Mouse (Mus musculus): ENCODE measurements around the gene Ralb. TPM values are rescaled to one million over a fixed set of nuclear protein-coding genes. Genes with fewer than 3 reads are reported as not detected.

Ralb gene
- 49.8 and 54.6 TPM in 2 replicates for polyA plus RNA-seq (2012; rRNA removed)

- H3K4me1 ChIP-seq (ENCODE audit: control insufficient read depth, insufficient read depth, low read length): peaks cover 15% of the 10 kb centered on the region
These were observed at the start of gene Ralb for GRCm38 (mm10) chr1:119504260-119505062. Gene Ralb (minus strand): TSS chr1:119504794.

GRCm38 (mm10) chr1:119551651-119552050, 47.1 kb upstream of the Ralb start:
- 93% methylated on average over 1 of the region's 1 CpGs for WGBS
- Histone ChIP-seq H3K27ac (ENCODE audit: insufficient read depth, low read depth, low read length) (peak overlapping the region; percentile 76; the same call in 1 of the 2 replicates), H3K36me3 (ENCODE audit: control insufficient read depth, insufficient read depth, low read length) (no peaks in the 10 kb centered on the region), H3K4me1 (ENCODE audit: control insufficient read depth, insufficient read depth, low read length) (peaks cover 9% of the 10 kb centered on the region; the same call in 1 of the 2 replicates), H3K4me3 (ENCODE audit: insufficient read depth, low read depth, low read length) (no peak overlapping the region), H3K27me3 (replicated peaks; ENCODE audit: control insufficient read depth, insufficient read depth, low read length) (no peaks in the 10 kb centered on the region)
- DNase-seq: peak; percentile 77
- TF ChIP-seq POLR2A (IDR thresholded peaks at IDR 0.05; ENCODE audit: low read depth, low read length) (no peak), CTCF (conservative IDR thresholded peaks at IDR 0.05; ENCODE audit: insufficient read depth, insufficient read length, low read depth, low read length) (no peak)

More at GRCm38 (mm10) chr1:119504260-119505062, at the start of gene Ralb:
- Histone ChIP-seq H3K36me3 (ENCODE audit: control insufficient read depth, insufficient read depth, low read length) (no peaks in the 10 kb centered on the region), H3K27ac (ENCODE audit: insufficient read depth, low read depth, low read length) (peak within 1 kb of the TSS; percentile 69), H3K4me3 (ENCODE audit: insufficient read depth, low read depth, low read length) (peak within 1 kb of the TSS; percentile 70), H3K27me3 (replicated peaks; ENCODE audit: control insufficient read depth, insufficient read depth, low read length) (no peaks in the 10 kb centered on the region)
- WGBS: under 1% methylated on average over 57 of the region's 57 CpGs
- peak; percentile 100 for DNase-seq
- TF ChIP-seq CTCF (conservative IDR thresholded peaks at IDR 0.05; ENCODE audit: insufficient read depth, insufficient read length, low read depth, low read length) (no peak), POLR2A (IDR thresholded peaks at IDR 0.05; ENCODE audit: low read depth, low read length) (no peak)

DNA sequence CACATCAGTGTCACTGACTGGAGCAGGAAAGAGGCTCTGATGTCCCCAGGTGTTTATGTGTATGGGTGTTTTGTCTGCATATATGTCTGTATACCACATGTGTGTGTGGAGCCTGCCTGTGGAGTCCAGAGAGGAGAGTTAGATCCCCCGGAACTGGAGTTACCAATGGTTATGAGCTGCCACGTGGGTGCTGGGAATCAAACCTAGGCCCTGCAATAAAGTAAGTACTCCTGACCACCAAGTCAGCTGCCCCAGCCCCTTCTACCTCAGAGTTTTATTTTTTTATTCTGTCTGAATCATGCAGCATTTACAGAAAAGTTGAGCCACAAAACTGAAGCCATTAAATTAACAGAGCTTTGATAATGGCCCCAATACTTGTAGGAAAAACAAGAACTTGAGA, 45.5 kb upstream of the Ralb start:
- no peaks in the 10 kb centered on the region for H3K27me3 ChIP-seq (replicated peaks; ENCODE audit: control insufficient read depth, insufficient read depth, low read length)
- H3K4me1 ChIP-seq (ENCODE audit: control insufficient read depth, insufficient read depth, low read length): peaks cover 9% of the 10 kb centered on the region; the same call in 1 of the 2 replicates
- WGBS: 98% methylated on average over 2 of the region's 2 CpGs
- no peak overlapping the region for H3K4me3 ChIP-seq (ENCODE audit: insufficient read depth, low read depth, low read length)
- DNase-seq: no peak
- TF ChIP-seq POLR2A (IDR thresholded peaks at IDR 0.05; ENCODE audit: low read depth, low read length) (no peak), CTCF (conservative IDR thresholded peaks at IDR 0.05; ENCODE audit: insufficient read depth, insufficient read length, low read depth, low read length) (no peak)
- no peaks in the 10 kb centered on the region for H3K36me3 ChIP-seq (ENCODE audit: control insufficient read depth, insufficient read depth, low read length)
- H3K27ac ChIP-seq (ENCODE audit: insufficient read depth, low read depth, low read length): no peak overlapping the region

- 90% methylated on average over 7 of the region's 7 CpGs for WGBS
- Histone ChIP-seq H3K27ac (ENCODE audit: insufficient read depth, low read depth, low read length) (no peak overlapping the region), H3K4me1 (ENCODE audit: control insufficient read depth, insufficient read depth, low read length) (peaks cover 9% of the 10 kb centered on the region; the same call in 1 of the 2 replicates), H3K27me3 (replicated peaks; ENCODE audit: control insufficient read depth, insufficient read depth, low read length) (no peaks in the 10 kb centered on the region), H3K36me3 (ENCODE audit: control insufficient read depth, insufficient read depth, low read length) (no peaks in the 10 kb centered on the region), H3K4me3 (ENCODE audit: insufficient read depth, low read depth, low read length) (no peak overlapping the region)
- no peak for TF ChIP-seq POLR2A (IDR thresholded peaks at IDR 0.05; ENCODE audit: low read depth, low read length)
- TF ChIP-seq CTCF (conservative IDR thresholded peaks at IDR 0.05; ENCODE audit: insufficient read depth, insufficient read length, low read depth, low read length): no peak
- no peak for DNase-seq
These were observed 44.7 kb upstream of the Ralb start for GRCm38 (mm10) chr1:119549327-119549689.

DNA sequence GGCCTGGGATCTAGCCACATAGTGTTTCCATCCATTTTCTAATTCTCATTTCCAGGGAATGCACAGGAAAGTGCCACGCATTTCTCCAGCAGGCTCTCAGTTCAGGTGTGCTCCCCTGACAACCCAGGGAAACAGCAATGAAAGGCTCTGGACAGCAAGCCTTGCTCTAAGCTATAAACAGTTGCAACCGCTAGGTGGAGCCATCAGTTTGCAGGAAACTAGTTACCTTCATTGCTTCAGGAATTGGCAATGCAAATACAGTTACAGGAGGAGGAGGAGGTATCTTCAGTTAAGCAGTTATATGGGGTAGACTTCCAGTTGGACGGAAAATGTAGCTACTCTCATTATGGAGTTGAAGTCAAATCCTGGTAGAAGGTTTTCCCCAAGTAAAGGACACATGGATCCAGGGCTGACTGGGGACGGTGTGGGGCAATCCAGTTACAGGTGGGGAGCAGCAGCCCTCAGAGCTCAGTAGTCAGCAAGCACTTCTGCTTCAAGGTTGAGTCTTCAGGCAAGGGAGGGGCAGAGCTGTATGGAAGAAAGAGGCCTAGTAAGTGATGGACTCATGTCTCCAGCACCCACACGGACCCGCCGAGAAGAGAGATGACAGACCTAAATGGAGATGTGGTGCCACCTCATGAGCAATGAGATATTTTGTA, 44.2 kb upstream of the Ralb start:
- TF ChIP-seq POLR2A (IDR thresholded peaks at IDR 0.05; ENCODE audit: low read depth, low read length) (no peak), CTCF (conservative IDR thresholded peaks at IDR 0.05; ENCODE audit: insufficient read depth, insufficient read length, low read depth, low read length) (peak; percentile 75)
- H3K27me3 ChIP-seq (replicated peaks; ENCODE audit: control insufficient read depth, insufficient read depth, low read length): no peaks in the 10 kb centered on the region
- H3K4me1 ChIP-seq (ENCODE audit: control insufficient read depth, insufficient read depth, low read length): peaks cover 9% of the 10 kb centered on the region; the same call in 1 of the 2 replicates
- no peak overlapping the region for H3K4me3 ChIP-seq (ENCODE audit: insufficient read depth, low read depth, low read length)
- WGBS: 63% methylated on average over 7 of the region's 7 CpGs
- no peaks in the 10 kb centered on the region for H3K36me3 ChIP-seq (ENCODE audit: control insufficient read depth, insufficient read depth, low read length)
- H3K27ac ChIP-seq (ENCODE audit: insufficient read depth, low read depth, low read length): no peak overlapping the region
- peak; percentile 88 for DNase-seq

- no peak overlapping the region for H3K4me3 ChIP-seq (ENCODE audit: insufficient read depth, low read depth, low read length)
- WGBS: 92% methylated on average over 3 of the region's 3 CpGs
- no peak overlapping the region for H3K27ac ChIP-seq (ENCODE audit: insufficient read depth, low read depth, low read length)
- TF ChIP-seq CTCF (conservative IDR thresholded peaks at IDR 0.05; ENCODE audit: insufficient read depth, insufficient read length, low read depth, low read length) (no peak), POLR2A (IDR thresholded peaks at IDR 0.05; ENCODE audit: low read depth, low read length) (no peak)
- no peaks in the 10 kb centered on the region for H3K27me3 ChIP-seq (replicated peaks; ENCODE audit: control insufficient read depth, insufficient read depth, low read length)
- peaks cover 15% of the 10 kb centered on the region; the same call in 1 of the 2 replicates for H3K4me1 ChIP-seq (ENCODE audit: control insufficient read depth, insufficient read depth, low read length)
- DNase-seq: no peak
- H3K36me3 ChIP-seq (ENCODE audit: control insufficient read depth, insufficient read depth, low read length): no peaks in the 10 kb centered on the region
These were observed 41.9 kb upstream of the Ralb start for GRCm38 (mm10) chr1:119546490-119546889.

GRCm38 (mm10) chr1:119545671-119546070, 41.1 kb upstream of the Ralb start:
- Histone ChIP-seq H3K27me3 (replicated peaks; ENCODE audit: control insufficient read depth, insufficient read depth, low read length) (no peaks in the 10 kb centered on the region), H3K4me1 (ENCODE audit: control insufficient read depth, insufficient read depth, low read length) (peaks cover 13% of the 10 kb centered on the region; the same call in 1 of the 2 replicates), H3K4me3 (ENCODE audit: insufficient read depth, low read depth, low read length) (no peak overlapping the region), H3K36me3 (ENCODE audit: control insufficient read depth, insufficient read depth, low read length) (no peaks in the 10 kb centered on the region), H3K27ac (ENCODE audit: insufficient read depth, low read depth, low read length) (no peak overlapping the region)
- DNase-seq: no peak
- 91% methylated on average over 4 of the region's 4 CpGs for WGBS
- no peak for TF ChIP-seq POLR2A (IDR thresholded peaks at IDR 0.05; ENCODE audit: low read depth, low read length)
- no peak for TF ChIP-seq CTCF (conservative IDR thresholded peaks at IDR 0.05; ENCODE audit: insufficient read depth, insufficient read length, low read depth, low read length)

Measured in kidney, adult 2 months (tissue).